Mouse (Mus musculus): ENCODE results near the gene Tubb2b. TPM values are rescaled to one million over a fixed set of nuclear protein-coding genes. Genes with fewer than 3 reads are reported as not detected.

Gene Tubb2b
- polyA plus RNA-seq, 1 experiment from 2014 or later = 19.7 TPM

DNA sequence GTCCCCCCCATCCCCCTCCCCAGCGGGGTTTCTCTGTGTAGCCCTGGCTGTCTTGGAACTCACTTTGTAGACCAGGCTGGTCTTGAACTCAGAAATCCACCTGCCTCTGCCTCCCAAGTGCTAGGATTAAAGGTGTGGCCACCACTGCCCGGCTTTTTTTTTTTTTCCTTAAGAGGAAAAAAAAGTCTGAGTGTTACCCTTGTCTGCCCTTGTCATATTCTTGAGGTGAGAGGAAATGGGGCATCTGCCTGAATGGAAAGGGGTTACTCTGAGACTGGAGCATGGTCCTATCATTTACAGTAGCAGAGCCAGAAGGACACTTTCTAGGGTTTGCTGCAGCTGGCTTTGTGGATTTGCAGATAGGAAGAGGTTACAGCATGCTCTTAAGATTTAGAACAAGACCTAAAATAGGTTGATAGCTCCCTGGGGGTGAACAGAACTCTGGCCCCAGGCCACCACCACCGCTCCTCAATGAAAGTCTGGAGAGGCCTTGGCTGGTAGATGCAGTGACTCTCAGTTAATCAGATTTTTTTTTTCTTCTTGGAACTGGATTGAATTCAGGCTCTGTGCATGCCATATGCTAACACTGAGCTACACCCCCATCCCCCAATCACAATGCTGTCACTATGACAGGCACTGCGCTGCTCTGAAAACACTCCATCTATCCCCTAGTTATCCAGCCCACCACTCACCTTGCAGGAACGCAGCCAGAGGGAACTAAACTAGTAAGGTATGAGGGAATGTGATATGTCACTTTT lies 23.2 kb upstream of the Tubb2b start:
- no peak overlapping the region for H3K9ac ChIP-seq
- no peak overlapping the region for H3K27ac ChIP-seq
- WGBS = 59% methylated on average over 4 of the region's 5 CpGs
- no peak overlapping the region for H3K4me3 ChIP-seq
- ATAC-seq (ENCODE audit: borderline replicate concordance, extremely low read depth, low FRiP score, low TSS enrichment) = no peak
- peaks cover 39% of the 10 kb centered on the region for H3K4me1 ChIP-seq
- no peaks in the 10 kb centered on the region for H3K27me3 ChIP-seq
- no peaks in the 10 kb centered on the region for H3K9me3 ChIP-seq
- no peaks in the 10 kb centered on the region for H3K36me3 ChIP-seq
- H3K4me2 ChIP-seq = no peak overlapping the region

GRCm38 (mm10) chr13:34152695-34153094 lies 22.4 kb upstream of the Tubb2b start:
- Histone ChIP-seq H3K27me3 (no peaks in the 10 kb centered on the region), H3K9me3 (no peaks in the 10 kb centered on the region), H3K4me2 (no peak overlapping the region), H3K9ac (no peak overlapping the region), H3K27ac (no peak overlapping the region), H3K4me3 (no peak overlapping the region), H3K4me1 (peaks cover 39% of the 10 kb centered on the region), H3K36me3 (no peaks in the 10 kb centered on the region)
- no peak for ATAC-seq (ENCODE audit: borderline replicate concordance, extremely low read depth, low FRiP score, low TSS enrichment)
- 42% methylated on average over 7 of the region's 7 CpGs for WGBS

DNA sequence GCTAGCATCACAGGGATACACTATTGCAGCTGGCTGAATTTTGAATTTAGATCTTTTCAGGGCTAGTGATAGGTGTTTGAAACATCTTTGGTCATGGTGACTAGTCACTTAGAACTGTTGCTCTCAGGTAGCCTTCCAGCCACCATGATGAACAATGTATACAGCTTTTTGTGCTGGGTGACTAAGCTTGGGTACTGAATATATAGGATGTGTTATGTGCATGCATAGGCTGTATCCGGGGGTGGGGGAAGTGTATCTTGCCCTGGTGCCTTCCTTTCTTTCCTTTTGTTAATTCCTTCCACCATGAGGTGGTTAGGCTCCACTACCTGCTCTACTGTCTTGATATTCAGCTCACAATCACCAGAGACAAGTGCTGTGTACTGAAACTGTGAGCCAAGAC lies 21.2 kb upstream of the Tubb2b start:
- Histone ChIP-seq H3K27ac (no peak overlapping the region), H3K4me3 (no peak overlapping the region), H3K9me3 (no peaks in the 10 kb centered on the region), H3K36me3 (no peaks in the 10 kb centered on the region), H3K27me3 (no peaks in the 10 kb centered on the region), H3K4me1 (peaks cover 33% of the 10 kb centered on the region), H3K4me2 (no peak overlapping the region), H3K9ac (no peak overlapping the region)
- WGBS = 86% methylated on average over 1 of the region's 1 CpGs
- ATAC-seq (ENCODE audit: borderline replicate concordance, extremely low read depth, low FRiP score, low TSS enrichment) = no peak

DNA sequence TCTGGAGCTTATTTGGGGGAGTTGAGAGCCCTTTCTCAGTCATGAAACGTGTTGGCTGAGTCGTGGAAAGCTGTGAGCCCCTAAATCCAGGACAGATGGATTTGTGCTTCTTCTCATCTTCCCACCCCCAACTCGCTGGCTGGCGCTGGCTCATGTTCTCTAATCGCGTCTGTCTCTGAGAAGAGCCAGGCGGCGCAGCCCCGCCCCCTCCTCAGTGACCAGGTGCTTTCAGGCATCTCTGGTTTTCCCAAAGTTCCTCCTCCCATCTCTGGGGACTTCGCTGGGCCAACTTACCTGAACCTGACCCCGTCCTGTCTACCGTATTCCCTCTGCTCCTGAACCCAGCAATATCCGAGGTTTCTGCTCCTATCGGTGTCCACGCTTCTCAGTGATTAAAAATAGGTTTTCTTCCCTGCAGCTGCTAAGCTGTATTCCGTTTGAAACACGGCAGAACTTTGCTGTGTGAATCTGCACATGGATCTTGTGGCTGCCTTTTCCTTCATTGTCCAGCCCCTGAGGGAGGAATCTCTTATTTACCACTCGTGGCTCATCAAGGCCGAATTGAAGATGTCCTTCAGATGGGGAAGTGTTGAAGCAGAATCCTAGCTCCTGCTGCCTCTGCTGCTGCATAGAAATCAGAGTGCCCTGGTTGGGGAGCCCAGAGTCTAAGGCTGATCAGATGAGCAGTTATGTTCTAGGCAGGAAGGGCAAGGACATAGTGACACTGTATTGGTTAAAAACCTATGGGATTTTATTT lies 20.2 kb upstream of the Tubb2b start:
- peak overlapping the region; percentile 10 for H3K4me3 ChIP-seq
- no peaks in the 10 kb centered on the region for H3K36me3 ChIP-seq
- H3K9me3 ChIP-seq = no peaks in the 10 kb centered on the region
- H3K27ac ChIP-seq = no peak overlapping the region; the same call in 1 of the 2 replicates
- 8% methylated on average over 19 of the region's 19 CpGs for WGBS
- H3K4me1 ChIP-seq = peaks cover 33% of the 10 kb centered on the region
- no peak for ATAC-seq (ENCODE audit: borderline replicate concordance, extremely low read depth, low FRiP score, low TSS enrichment)
- no peaks in the 10 kb centered on the region for H3K27me3 ChIP-seq
- no peak overlapping the region for H3K9ac ChIP-seq
- H3K4me2 ChIP-seq = peak overlapping the region; percentile 43

DNA sequence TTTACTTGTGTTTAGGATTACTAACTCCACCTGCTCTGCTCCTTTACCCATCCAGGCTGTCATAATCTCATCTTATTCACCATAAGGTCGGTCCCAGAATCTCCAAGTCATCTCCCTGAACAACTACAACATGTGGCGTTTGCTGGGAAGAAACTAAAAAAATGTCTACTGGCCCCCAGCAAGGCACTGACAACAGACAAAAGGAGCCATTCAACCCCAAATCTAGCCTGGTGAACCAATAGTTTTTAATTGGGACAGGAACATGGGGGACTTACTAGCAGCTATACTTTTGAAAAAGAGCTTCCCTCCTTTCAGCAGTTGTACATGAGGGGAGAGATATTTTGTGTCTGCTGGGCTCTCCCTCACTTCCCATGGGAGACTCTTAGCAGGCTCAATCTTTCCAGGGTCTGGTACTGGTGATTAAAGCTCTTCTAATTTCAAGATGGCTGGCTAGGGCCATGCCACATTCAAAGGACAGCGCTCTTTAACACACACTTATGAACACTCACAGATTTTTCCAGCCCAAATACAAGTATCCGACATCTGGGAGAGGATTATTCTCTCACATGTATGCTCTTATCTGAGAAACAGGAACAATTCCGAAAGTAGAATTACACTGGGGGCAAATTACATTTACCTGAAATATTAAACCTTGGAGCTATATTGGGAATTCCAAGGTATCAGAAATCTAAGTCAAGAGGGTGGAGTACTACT lies 19.4 kb upstream of the Tubb2b start:
- Histone ChIP-seq H3K27ac (no peak overlapping the region; the same call in 1 of the 2 replicates), H3K27me3 (no peaks in the 10 kb centered on the region), H3K4me2 (peak overlapping the region; percentile 66), H3K9ac (0 out of 2 replicates have a peak overlapping the region, but pooled peaks have one; percentile 41), H3K4me1 (peaks cover 31% of the 10 kb centered on the region), H3K36me3 (no peaks in the 10 kb centered on the region), H3K9me3 (no peaks in the 10 kb centered on the region), H3K4me3 (peak overlapping the region; percentile 49)
- 47% methylated on average over 5 of the region's 5 CpGs for WGBS
- no peak for ATAC-seq (ENCODE audit: borderline replicate concordance, extremely low read depth, low FRiP score, low TSS enrichment)

GRCm38 (mm10) chr13:34148767-34149392 lies 18.6 kb upstream of the Tubb2b start:
- peak; percentile 58; the same call in 1 of the 2 replicates for ATAC-seq (ENCODE audit: borderline replicate concordance, extremely low read depth, low FRiP score, low TSS enrichment)
- H3K27ac ChIP-seq = peak overlapping the region; percentile 21; the same call in 1 of the 2 replicates
- no peaks in the 10 kb centered on the region for H3K36me3 ChIP-seq
- H3K9ac ChIP-seq = peak overlapping the region; percentile 41
- H3K4me1 ChIP-seq = peaks cover 24% of the 10 kb centered on the region
- H3K4me3 ChIP-seq = peak overlapping the region; percentile 49
- WGBS = 2% methylated on average over 23 of the region's 23 CpGs
- peak overlapping the region; percentile 66 for H3K4me2 ChIP-seq
- H3K9me3 ChIP-seq = no peaks in the 10 kb centered on the region
- no peaks in the 10 kb centered on the region for H3K27me3 ChIP-seq

- ATAC-seq (ENCODE audit: borderline replicate concordance, extremely low read depth, low FRiP score, low TSS enrichment) = no peak
- H3K4me2 ChIP-seq = no peak overlapping the region
- WGBS = 71% methylated on average over 3 of the region's 3 CpGs
Measured at GRCm38 (mm10) chr13:34148181-34148580, 17.9 kb upstream of the Tubb2b start.

GRCm38 (mm10) chr13:34146916-34147315 lies 16.6 kb upstream of the Tubb2b start:
- no peak overlapping the region for H3K4me2 ChIP-seq
- H3K27me3 ChIP-seq = no peaks in the 10 kb centered on the region
- no peak overlapping the region for H3K27ac ChIP-seq
- ATAC-seq (ENCODE audit: borderline replicate concordance, extremely low read depth, low FRiP score, low TSS enrichment) = no peak
- H3K9ac ChIP-seq = no peak overlapping the region
- H3K36me3 ChIP-seq = no peaks in the 10 kb centered on the region
- no peak overlapping the region for H3K4me3 ChIP-seq
- H3K4me1 ChIP-seq = peaks cover 18% of the 10 kb centered on the region
- 63% methylated on average over 3 of the region's 3 CpGs for WGBS
- no peaks in the 10 kb centered on the region for H3K9me3 ChIP-seq

More at GRCm38 (mm10) chr13:34148181-34148580, 17.9 kb upstream of the Tubb2b start:
- Histone ChIP-seq H3K27me3 (no peaks in the 10 kb centered on the region), H3K9me3 (no peaks in the 10 kb centered on the region), H3K27ac (no peak overlapping the region), H3K36me3 (no peaks in the 10 kb centered on the region), H3K9ac (no peak overlapping the region), H3K4me1 (peaks cover 18% of the 10 kb centered on the region), H3K4me3 (no peak overlapping the region)

DNA sequence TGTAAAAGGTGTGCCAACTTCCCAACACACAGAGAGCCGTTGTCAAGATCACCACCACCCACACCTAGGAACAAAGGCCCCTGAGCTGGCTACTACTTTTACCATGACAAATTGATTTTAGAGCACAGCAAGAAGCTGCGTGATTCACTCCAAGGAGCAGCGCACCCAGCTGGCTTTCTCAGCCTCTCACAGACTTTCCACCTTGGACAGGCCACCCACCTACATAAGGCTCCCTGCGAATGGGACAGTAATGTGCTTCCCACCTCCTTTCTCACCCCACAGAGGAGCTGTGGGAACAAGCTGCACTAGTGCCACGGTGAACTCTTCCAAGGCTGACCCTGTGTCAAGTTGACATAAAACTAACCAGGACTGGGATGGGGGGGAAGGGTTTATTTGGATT lies 13.1 kb upstream of the Tubb2b start:
- no peak overlapping the region for H3K4me2 ChIP-seq
- no peak overlapping the region for H3K4me3 ChIP-seq
- H3K36me3 ChIP-seq = no peaks in the 10 kb centered on the region
- no peaks in the 10 kb centered on the region for H3K4me1 ChIP-seq
- H3K27ac ChIP-seq = no peak overlapping the region
- ATAC-seq (ENCODE audit: borderline replicate concordance, extremely low read depth, low FRiP score, low TSS enrichment) = no peak
- 38% methylated on average over 5 of the region's 5 CpGs for WGBS
- no peak overlapping the region for H3K9ac ChIP-seq
- H3K9me3 ChIP-seq = no peaks in the 10 kb centered on the region
- no peaks in the 10 kb centered on the region for H3K27me3 ChIP-seq

- no peak overlapping the region for H3K9ac ChIP-seq
- H3K9me3 ChIP-seq = no peaks in the 10 kb centered on the region
- no peaks in the 10 kb centered on the region for H3K36me3 ChIP-seq
- ATAC-seq (ENCODE audit: borderline replicate concordance, extremely low read depth, low FRiP score, low TSS enrichment) = no peak
- H3K4me2 ChIP-seq = no peak overlapping the region
- H3K27ac ChIP-seq = no peak overlapping the region
- no peak overlapping the region for H3K4me3 ChIP-seq
- H3K4me1 ChIP-seq = peaks cover 9% of the 10 kb centered on the region
- peaks cover 28% of the 10 kb centered on the region for H3K27me3 ChIP-seq
- 66% methylated on average over 7 of the region's 7 CpGs for WGBS
Measured at GRCm38 (mm10) chr13:34136605-34137004, 6.3 kb upstream of the Tubb2b start.

DNA sequence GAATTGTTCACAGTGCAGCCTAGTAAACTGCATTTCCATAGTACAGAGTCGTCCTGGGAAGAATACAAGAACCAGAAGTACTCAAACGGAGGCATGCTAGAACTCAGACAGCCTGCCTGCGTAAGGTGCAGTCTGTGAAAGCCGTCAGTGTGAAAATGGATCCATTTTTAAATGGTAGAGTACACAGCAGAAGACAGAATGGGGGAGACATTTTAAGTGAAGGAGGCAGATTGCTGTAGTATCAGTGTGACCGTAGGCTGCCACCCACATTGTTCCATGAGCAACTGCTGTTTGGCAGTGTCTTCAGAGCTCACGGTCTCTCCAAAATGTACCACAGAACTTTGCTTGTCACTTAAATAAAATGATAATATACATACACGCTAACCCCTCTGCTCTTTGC lies 4.0 kb upstream of the Tubb2b start:
- no peaks in the 10 kb centered on the region for H3K9me3 ChIP-seq
- H3K27ac ChIP-seq = no peak overlapping the region
- H3K4me2 ChIP-seq = no peak overlapping the region
- peaks cover 38% of the 10 kb centered on the region for H3K27me3 ChIP-seq
- H3K4me3 ChIP-seq = no peak overlapping the region
- peaks cover 26% of the 10 kb centered on the region for H3K4me1 ChIP-seq
- no peaks in the 10 kb centered on the region for H3K36me3 ChIP-seq
- 71% methylated on average over 7 of the region's 7 CpGs for WGBS
- no peak overlapping the region for H3K9ac ChIP-seq
- no peak for ATAC-seq (ENCODE audit: borderline replicate concordance, extremely low read depth, low FRiP score, low TSS enrichment)

Measured in lung, embryonic 15.5 days (tissue).